In genomic region chr2:158146223-158146622, GRCm38 (mm10) we compare ENCODE assay signal across 8 mouse cellular contexts. TPM values are rescaled to one million over a fixed set of nuclear protein-coding genes. Genes with fewer than 3 reads are reported as not detected.
DNase-seq lines count a peak whose midpoint lies in the region; ATAC-seq and TF ChIP-seq lines count a peak whose summit lies in the region.

TSS of gene Tgm2 (minus strand) at chr2:158146436.

- no peak for TF ChIP-seq POLR2A in cerebellum, adult 2 months (IDR thresholded peaks at IDR 0.05; ENCODE audit: borderline replicate concordance, insufficient read depth, low read length)

- peak; percentile 38; the same call in 1 of the 2 replicates for TF ChIP-seq CTCF in G1E (IDR thresholded peaks at IDR 0.05; ENCODE audit: low read depth, low read length)
- peak; percentile 63 for TF ChIP-seq CTCF in cerebellum, adult 2 months (IDR thresholded peaks at IDR 0.05; ENCODE audit: borderline replicate concordance, insufficient read depth, low read depth, low read length)
- peak; percentile 82 for TF ChIP-seq CTCF in lung, postnatal 0 days (IDR thresholded peaks at IDR 0.05)

- peak within 1 kb of the TSS; percentile 70 for H3K4me2 ChIP-seq in lung, postnatal 0 days (replicated peaks; ENCODE audit: low read depth, low read length)

- peaks cover 18% of the 10 kb centered on the region for H3K36me3 ChIP-seq in G1E (replicated peaks)
- H3K36me3 ChIP-seq in lung, postnatal 0 days (ENCODE audit: insufficient read depth, low read length), result no peaks in the 10 kb centered on the region

- H3K4me1 ChIP-seq in G1E (ENCODE audit: insufficient read depth, low read depth, low read length), result peaks cover 63% of the 10 kb centered on the region
- H3K4me1 ChIP-seq in cerebellum, adult 2 months (ENCODE audit: control insufficient read depth, insufficient read depth, low read length), result no peaks in the 10 kb centered on the region
- H3K4me1 ChIP-seq in lung, postnatal 0 days (ENCODE audit: insufficient read depth, low read depth, low read length), result peaks cover 34% of the 10 kb centered on the region

- WGBS in cerebellum, adult 2 months, result 1% methylated on average over 33 of the region's 33 CpGs
- WGBS in lung, postnatal 0 days, result 3% methylated on average over 26 of the region's 33 CpGs

- ATAC-seq in G1E (ENCODE audit: extremely low read depth, insufficient number of reproducible peaks, low FRiP score, poor library complexity, severe bottlenecking), result no peak
- ATAC-seq in hematopoietic stem cell, adult 5-6 weeks (replicated peaks in 1 of 2; ENCODE audit: insufficient read depth in 1 of 2, low FRiP score in 2 of 2, low TSS enrichment in 1 of 2, low read depth in 1 of 2, poor library complexity in 2 of 2, severe bottlenecking in 2 of 2), result peak; percentile 56 to 68; a peak in 3 of 4 replicates
- ATAC-seq in lung, postnatal 0 days, result peak; percentile 85

- peak; percentile 83 for DNase-seq in G1E (ENCODE audit: low spot score)
- peak; percentile 75 to 83 for DNase-seq in cerebellum, adult 2 months
- DNase-seq in forelimb bud, embryonic 11.5 days (ENCODE audit: low read depth, low spot score), result peak; percentile 65
- DNase-seq in layer of hippocampus, adult 9-10 months (ENCODE audit: low spot score), result peak; percentile 25
- DNase-seq in lung, postnatal 0 days (ENCODE audit: low spot score), result peak; percentile 90
- peak; percentile 91 for DNase-seq in ovary, postnatal 10 days (ENCODE audit: low spot score)
- peak; percentile 53 to 84 for DNase-seq in thymus, postnatal 10 days (ENCODE audit: low spot score in 2 of 2)

- H3K27ac ChIP-seq in cerebellum, adult 2 months (ENCODE audit: insufficient read depth, low read length), result no peak within 1 kb of the TSS
- peak within 1 kb of the TSS; percentile 63 for H3K27ac ChIP-seq in lung, postnatal 0 days (ENCODE audit: low read length)

- peaks cover 4% of the 10 kb centered on the region for H3K9me3 ChIP-seq in G1E (replicated peaks)
- H3K9me3 ChIP-seq in lung, postnatal 0 days (ENCODE audit: low read length), result no peaks in the 10 kb centered on the region

- H3K4me3 ChIP-seq in G1E (ENCODE audit: low read depth, low read length), result peak within 1 kb of the TSS; percentile 78
- H3K4me3 ChIP-seq in cerebellum, adult 2 months (replicated peaks; ENCODE audit: insufficient read depth, low read depth, low read length), result peak within 1 kb of the TSS; percentile 59
- peak within 1 kb of the TSS; percentile 51 for H3K4me3 ChIP-seq in lung, postnatal 0 days (ENCODE audit: low read depth, low read length)

- peak within 1 kb of the TSS; percentile 55 for H3K9ac ChIP-seq in lung, postnatal 0 days (replicated peaks; ENCODE audit: low read depth)

- H3K27me3 ChIP-seq in G1E (ENCODE audit: insufficient read depth, low read length), result peaks cover 9% of the 10 kb centered on the region; the same call in 1 of the 2 replicates
- no peaks in the 10 kb centered on the region for H3K27me3 ChIP-seq in cerebellum, adult 2 months (ENCODE audit: control insufficient read depth, insufficient read depth, low read length)
- no peaks in the 10 kb centered on the region for H3K27me3 ChIP-seq in lung, postnatal 0 days (replicated peaks; ENCODE audit: insufficient read depth, low read length)

- no peak for TF ChIP-seq EP300 in lung, postnatal 0 days (IDR thresholded peaks at IDR 0.05)

RNA-seq across cellular contexts. Expression of gene Tgm2, which starts in this region (rescaled TPM):
- total RNA-seq in G1E (2014; fragmentation: Nextera tagmentation), result 17.2 and 18.7 TPM in 2 replicates
- total RNA-seq in G1E (2017), result 23.0 and 23.5 TPM in 2 replicates
- polyA plus RNA-seq in G1E (2012), result 29.8 and 37.0 TPM in 2 replicates
- polyA plus RNA-seq in cerebellum, adult 2 months (2012; rRNA removed), result 7.8 TPM in 2 replicates
- 17.9 and 19.4 TPM in 2 replicates for total RNA-seq in hematopoietic stem cell, adult 5-6 weeks (2017)
- polyA plus RNA-seq in lung, postnatal 0 days (2015; fragmentation: Nextera tagmentation; extraction: Ambion mirVana), result 97.0 TPM in 2 replicates

Comparison
In these comparisons a context has a peak if more than half of its experiments do, and no peak if none do; other contexts are left out.
1. DNase-seq: peak in every context shown above with its lines; median percentile 91 in ovary, postnatal 10 days; 90 in lung, postnatal 0 days; 83 in G1E; 79 in cerebellum, adult 2 months; 68 in thymus, postnatal 10 days; 65 in forelimb bud, embryonic 11.5 days; 25 in layer of hippocampus, adult 9-10 months.